Mouse (Mus musculus) cortical plate, adult 2 months (tissue): ENCODE data around the gene Nr4a2.

ENCODE experiments used
- CTCF ChIP-seq: fragments of 200-500 bp; IDR thresholded peaks from 2 replicates; pipeline ENCODE4 v1.5.1; 2011; ENCODE audit warnings: mild to moderate bottlenecking, control low read depth, low read length; ENCODE audit not compliant: insufficient read depth; ENCODE audit errors: extremely low read depth
- POLR2A ChIP-seq: fragments of 200-500 bp; IDR thresholded peaks from 2 replicates; pipeline ENCODE4 v1.6.1; 2011; ENCODE audit warnings: mild to moderate bottlenecking, low read length, control low read depth; ENCODE audit not compliant: insufficient read depth; ENCODE audit errors: extremely low read depth

GRCm38 (mm10) chr2:57063480-57063879 lies 60.3 kb downstream of the Nr4a2 start:
- TF ChIP-seq CTCF: no peak
- TF ChIP-seq POLR2A: no peak
